Mouse (Mus musculus) layer of hippocampus, adult 9-11 months (tissue): Measurements from ENCODE around the gene Ptgdr2.

Experiments
- DNase-seq: peaks from one replicate; pipeline ENCODE4 v3.0.0; 2022

Gene Ptgdr2

GRCm38 (mm10) chr19:10979184-10980168 lies 42.5 kb downstream of the Ptgdr2 start:
- peak; percentile 81 for DNase-seq

GRCm38 (mm10) chr19:10980210-10980609 lies 43.2 kb downstream of the Ptgdr2 start:
- DNase-seq, result no peak

- no peak for DNase-seq
These were observed 46.2 kb downstream of the Ptgdr2 start for GRCm38 (mm10) chr19:10983146-10983545.

- no peak for DNase-seq
These were observed 47.6 kb downstream of the Ptgdr2 start for GRCm38 (mm10) chr19:10984551-10984950.

GRCm38 (mm10) chr19:10985889-10986288 lies 48.9 kb downstream of the Ptgdr2 start:
- no peak for DNase-seq

GRCm38 (mm10) chr19:10988563-10988962 lies 51.6 kb downstream of the Ptgdr2 start:
- no peak for DNase-seq

- no peak for DNase-seq
These were observed 53.8 kb downstream of the Ptgdr2 start for GRCm38 (mm10) chr19:10990751-10991150.

- DNase-seq, result no peak
These were observed 55.0 kb downstream of the Ptgdr2 start for GRCm38 (mm10) chr19:10991911-10992310.
